Mouse (Mus musculus) frontal cortex, postnatal 10 days (tissue): ENCODE results near the gene Bglap.
"Not testable (repeated sequence)": the region's sequence is repeated elsewhere in the genome, so short reads cannot be mapped to it uniquely, and the experiment has no call there.

ENCODE experiments used
- DNase-seq, 2 experiments: peaks; one replicate each; pipeline ENCODE4 v3.0.0; 2022; ENCODE audit warnings: low spot score in 2 of 2, mixed read lengths in 1 of 2

Gene Bglap

GRCm38 (mm10) chr3:88384364-88384763 is at the start of gene Bglap:
Gene Bglap (minus strand): TSS chr3:88384464.
- no peak for DNase-seq

GRCm38 (mm10) chr3:88428639-88429038 is 44.4 kb upstream of the Bglap start:
- not testable (repeated sequence) for DNase-seq

- DNase-seq = no peak
Observed at GRCm38 (mm10) chr3:88427342-88427905, 43.2 kb upstream of the Bglap start.

GRCm38 (mm10) chr3:88425708-88426420 is 41.6 kb upstream of the Bglap start:
- no peak for DNase-seq

- no peak for DNase-seq
Observed at GRCm38 (mm10) chr3:88425330-88425689, 41.0 kb upstream of the Bglap start.

- peak; percentile 91 to 92 for DNase-seq
Observed at GRCm38 (mm10) chr3:88424605-88425329, 40.5 kb upstream of the Bglap start, which contains the start of gene Slc25a44. Gene Slc25a44 (minus strand): TSS chr3:88425139.

- DNase-seq = no peak
Observed at GRCm38 (mm10) chr3:88422020-88422720, 37.9 kb upstream of the Bglap start.

- DNase-seq = no peak
Observed at GRCm38 (mm10) chr3:88420771-88421170, 36.5 kb upstream of the Bglap start.

GRCm38 (mm10) chr3:88418016-88418415 is 33.8 kb upstream of the Bglap start:
- DNase-seq = no peak

- no peak for DNase-seq
Observed at GRCm38 (mm10) chr3:88415668-88416067, 31.4 kb upstream of the Bglap start.

GRCm38 (mm10) chr3:88412636-88413035 is 28.4 kb upstream of the Bglap start:
- DNase-seq = no peak

GRCm38 (mm10) chr3:88411681-88412080 is 27.4 kb upstream of the Bglap start:
- DNase-seq = no peak

GRCm38 (mm10) chr3:88410645-88411031 is 26.4 kb upstream of the Bglap start:
- no peak for DNase-seq

- DNase-seq = peak; percentile 85 to 90
Observed at GRCm38 (mm10) chr3:88409741-88410644, 25.7 kb upstream of the Bglap start, which contains the start of gene Pmf1. Gene Pmf1 (minus strand): TSS chr3:88410331.

GRCm38 (mm10) chr3:88408953-88409352 is 24.7 kb upstream of the Bglap start:
- no peak for DNase-seq

GRCm38 (mm10) chr3:88407529-88407928 is 23.3 kb upstream of the Bglap start:
- no peak for DNase-seq

- DNase-seq = peak; percentile 37 to 51
Observed at GRCm38 (mm10) chr3:88407090-88407489, 22.8 kb upstream of the Bglap start.

GRCm38 (mm10) chr3:88403522-88404230 is 19.4 kb upstream of the Bglap start:
- no peak for DNase-seq

- DNase-seq = no peak
Observed at GRCm38 (mm10) chr3:88398666-88399065, 14.4 kb upstream of the Bglap start.

- no peak for DNase-seq
Observed at GRCm38 (mm10) chr3:88395742-88396141, 11.5 kb upstream of the Bglap start.
